Mouse (Mus musculus) hindbrain, embryonic 14.5 days (tissue): ENCODE measurements at regions not wholly inside any gene's neighbourhood (a gene's known extent, or its start where the extent isn't known, plus 50 kb on each side); places are given as distances from the start of the nearest gene placed in this dataset.

ENCODE experiments used
- ATAC-seq: fragments of 200-750 bp; cut with Nextera tagmentation; 2 replicates; pipeline ENCODE4 v1.8.0; 2017; ENCODE audit warnings: moderate number of reproducible peaks, mild to moderate bottlenecking, moderate TSS enrichment, moderate library complexity; ENCODE audit not compliant: low FRiP score
- DNase-seq: peaks from one replicate; pipeline ENCODE4 v3.0.0-alpha.2; 2015; ENCODE audit warnings: low spot score
- H3K27ac ChIP-seq: fragments of 300-500 bp; sonication (generic); 2 replicates; pipeline ENCODE4 v1.5.1; 2014; ENCODE audit warnings: mild to moderate bottlenecking, moderate library complexity
- H3K27me3 ChIP-seq: fragments of 300-500 bp; sonication (generic); 2 replicates; pipeline ENCODE4 v1.6.1; 2014; ENCODE audit warnings: mild to moderate bottlenecking, low read length, mixed read lengths; ENCODE audit not compliant: control insufficient read depth, insufficient read depth
- H3K36me3 ChIP-seq: fragments of 300-500 bp; sonication (generic); replicated peaks from 2 replicates; pipeline ENCODE4 v1.6.1; 2014; ENCODE audit not compliant: control insufficient read depth, insufficient read depth
- H3K4me1 ChIP-seq: fragments of 300-500 bp; sonication (generic); replicated peaks from 2 replicates; pipeline ENCODE4 v1.6.1; 2014; ENCODE audit warnings: antibody characterized with exemption, low read length, mixed read lengths; ENCODE audit not compliant: control insufficient read depth, insufficient read depth
- H3K4me2 ChIP-seq: fragments of 300-500 bp; sonication (generic); replicated peaks from 2 replicates; pipeline ENCODE4 v1.6.1; 2014; ENCODE audit warnings: mild to moderate bottlenecking, moderate library complexity
- H3K4me3 ChIP-seq: fragments of 300-500 bp; sonication (generic); replicated peaks from 2 replicates; pipeline ENCODE4 v1.5.1; 2014; ENCODE audit warnings: mild to moderate bottlenecking, low read length
- H3K9ac ChIP-seq: fragments of 300-500 bp; sonication (generic); 2 replicates; pipeline ENCODE4 v1.6.1; 2014
- H3K9me3 ChIP-seq: fragments of 300-500 bp; sonication (generic); 2 replicates; pipeline ENCODE4 v1.6.1; 2016; ENCODE audit warnings: low read length; ENCODE audit not compliant: control insufficient read depth
- WGBS: fragments of 180-500 bp; shearing (Covaris S2); extraction: QIAGEN DNeasy Blood & Tissue Kit; methylation state at CpG from one replicate; pipeline ENCODE4 v1.1.7; 2014; 5-methylcytosine and 5-hydroxymethylcytosine counted together

DNA sequence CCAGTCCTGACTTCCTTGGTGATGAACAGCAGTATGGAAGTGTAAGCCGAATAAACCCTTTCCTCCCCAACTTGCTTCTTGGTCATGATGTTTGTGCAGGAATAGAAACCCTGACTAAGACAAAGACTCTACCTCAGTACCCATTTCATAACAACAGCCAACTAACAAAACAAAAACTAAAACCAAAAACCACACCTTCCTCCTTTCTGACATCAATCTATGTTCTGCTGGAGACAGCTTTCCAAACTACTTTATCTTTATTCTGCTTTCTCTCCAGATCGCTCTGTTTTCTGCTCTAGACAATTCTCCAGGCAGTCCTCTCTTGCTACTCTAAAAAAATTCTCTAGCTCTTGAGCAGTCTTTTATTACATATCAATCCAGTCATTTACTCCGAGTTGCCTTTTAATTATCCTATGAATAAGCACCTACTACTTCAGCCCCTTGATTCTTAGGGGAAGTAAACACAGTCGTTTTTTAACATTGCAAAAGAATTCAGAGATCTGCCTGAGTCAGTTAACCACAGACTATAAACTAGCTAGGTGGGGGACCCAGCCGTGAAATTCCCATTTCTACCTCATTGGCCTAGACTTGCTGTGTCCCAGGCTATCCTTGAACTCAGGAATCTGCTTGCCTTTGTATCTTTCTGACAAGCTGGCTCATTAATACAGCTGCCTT lies 159.1 kb downstream of the Pfkfb3 start:
- no peaks in the 10 kb centered on the region for H3K9me3 ChIP-seq
- 60% methylated on average over 4 of the region's 5 CpGs for WGBS
- ATAC-seq (no peak), DNase-seq (no peak)
- H3K27ac ChIP-seq, result no peak overlapping the region
- no peaks in the 10 kb centered on the region for H3K27me3 ChIP-seq
- no peaks in the 10 kb centered on the region for H3K36me3 ChIP-seq
- H3K4me3 ChIP-seq, result no peak overlapping the region
- no peaks in the 10 kb centered on the region for H3K4me1 ChIP-seq
- H3K9ac ChIP-seq, result no peak overlapping the region
- no peak overlapping the region for H3K4me2 ChIP-seq

DNA sequence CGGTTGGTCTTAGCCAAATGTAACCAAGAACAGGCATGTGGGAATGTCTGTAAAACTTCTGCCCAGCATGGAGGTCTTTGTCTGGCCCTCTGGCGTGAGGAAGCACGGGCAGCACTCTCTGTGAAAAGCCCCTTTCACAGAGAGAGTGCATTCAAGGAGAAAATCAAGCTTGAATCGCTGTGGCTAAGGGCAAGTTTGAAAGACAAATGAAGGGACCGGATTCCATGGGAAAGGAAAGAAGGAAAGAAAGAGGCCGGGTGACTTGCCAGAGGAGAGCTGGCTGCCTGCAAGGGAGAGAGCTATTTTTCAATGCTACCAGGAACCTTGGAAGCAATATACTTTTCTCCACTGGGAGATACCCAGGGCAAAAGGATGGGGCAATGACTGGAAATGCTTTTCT lies 162.2 kb downstream of the Pfkfb3 start:
- ATAC-seq (peak; percentile 91; the same call in 1 of the 2 replicates), DNase-seq (peak; percentile 57)
- no peak overlapping the region for H3K4me2 ChIP-seq
- H3K4me1 ChIP-seq, result no peaks in the 10 kb centered on the region
- no peak overlapping the region for H3K4me3 ChIP-seq
- H3K36me3 ChIP-seq, result no peaks in the 10 kb centered on the region
- WGBS, result 7% methylated on average over 6 of the region's 6 CpGs
- H3K9ac ChIP-seq, result no peak overlapping the region
- H3K27me3 ChIP-seq, result no peaks in the 10 kb centered on the region
- no peaks in the 10 kb centered on the region for H3K9me3 ChIP-seq
- no peak overlapping the region for H3K27ac ChIP-seq

- H3K27me3 ChIP-seq, result no peaks in the 10 kb centered on the region
- no peak overlapping the region for H3K27ac ChIP-seq
- WGBS, result 54% methylated on average over 6 of the region's 6 CpGs
- H3K4me1 ChIP-seq, result no peaks in the 10 kb centered on the region
- DNase-seq (no peak), ATAC-seq (no peak)
- no peaks in the 10 kb centered on the region for H3K9me3 ChIP-seq
- no peak overlapping the region for H3K9ac ChIP-seq
- H3K4me3 ChIP-seq, result no peak overlapping the region
- no peak overlapping the region for H3K4me2 ChIP-seq
- H3K36me3 ChIP-seq, result no peaks in the 10 kb centered on the region
Measured at GRCm38 (mm10) chr2:11390667-11391334, 163.1 kb downstream of the Pfkfb3 start.

DNA sequence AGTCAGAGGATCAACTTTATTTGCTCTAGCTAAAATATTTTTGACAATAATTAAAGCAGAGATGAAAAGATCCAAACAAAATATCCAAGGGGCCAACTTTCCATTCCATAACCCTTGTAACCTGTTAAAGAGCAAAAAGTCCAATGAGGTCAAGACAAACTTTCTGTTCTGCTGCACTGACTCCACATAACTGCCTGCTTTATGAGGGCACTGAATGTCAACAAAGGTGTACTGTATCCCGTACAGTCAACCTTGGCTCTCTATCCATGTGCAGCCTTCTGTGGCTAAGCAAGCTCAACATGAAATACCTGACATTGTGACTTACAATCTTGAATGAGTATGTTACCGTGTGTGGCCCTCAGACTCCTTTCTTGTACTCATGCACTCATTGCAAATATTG lies 166.3 kb downstream of the Pfkfb3 start:
- no peak overlapping the region for H3K27ac ChIP-seq
- H3K27me3 ChIP-seq, result no peaks in the 10 kb centered on the region
- no peaks in the 10 kb centered on the region for H3K9me3 ChIP-seq
- H3K4me3 ChIP-seq, result no peak overlapping the region
- H3K4me2 ChIP-seq, result no peak overlapping the region
- no peaks in the 10 kb centered on the region for H3K4me1 ChIP-seq
- DNase-seq, result no peak
- WGBS, result 91% methylated on average over 2 of the region's 2 CpGs
- H3K36me3 ChIP-seq, result no peaks in the 10 kb centered on the region
- ATAC-seq, result no peak
- no peak overlapping the region for H3K9ac ChIP-seq

DNA sequence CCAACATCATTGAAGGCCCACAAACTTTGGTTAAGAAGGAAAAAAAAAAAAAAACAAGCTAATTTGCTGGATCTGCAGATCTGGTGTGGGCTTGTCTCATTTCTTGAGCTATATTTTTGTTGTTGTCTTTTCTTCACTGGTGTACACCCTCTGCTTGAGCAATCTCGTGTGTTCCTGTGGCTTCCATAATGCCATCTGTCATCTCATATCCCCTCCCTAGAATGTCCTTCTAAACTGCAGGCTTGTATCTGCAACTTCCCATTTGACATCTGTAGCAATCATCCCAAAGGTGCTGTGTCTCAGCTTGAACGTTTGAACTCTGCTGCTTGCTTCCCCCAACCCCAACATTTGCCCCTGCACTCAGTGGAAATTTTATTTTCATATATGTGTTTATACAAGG lies 170.1 kb downstream of the Pfkfb3 start:
- no peak overlapping the region for H3K4me3 ChIP-seq
- 77% methylated on average over 2 of the region's 2 CpGs for WGBS
- ATAC-seq (no peak), DNase-seq (no peak)
- H3K9ac ChIP-seq, result no peak overlapping the region
- no peaks in the 10 kb centered on the region for H3K9me3 ChIP-seq
- H3K27me3 ChIP-seq, result no peaks in the 10 kb centered on the region
- no peaks in the 10 kb centered on the region for H3K36me3 ChIP-seq
- H3K27ac ChIP-seq, result no peak overlapping the region
- H3K4me2 ChIP-seq, result no peak overlapping the region
- no peaks in the 10 kb centered on the region for H3K4me1 ChIP-seq

DNA sequence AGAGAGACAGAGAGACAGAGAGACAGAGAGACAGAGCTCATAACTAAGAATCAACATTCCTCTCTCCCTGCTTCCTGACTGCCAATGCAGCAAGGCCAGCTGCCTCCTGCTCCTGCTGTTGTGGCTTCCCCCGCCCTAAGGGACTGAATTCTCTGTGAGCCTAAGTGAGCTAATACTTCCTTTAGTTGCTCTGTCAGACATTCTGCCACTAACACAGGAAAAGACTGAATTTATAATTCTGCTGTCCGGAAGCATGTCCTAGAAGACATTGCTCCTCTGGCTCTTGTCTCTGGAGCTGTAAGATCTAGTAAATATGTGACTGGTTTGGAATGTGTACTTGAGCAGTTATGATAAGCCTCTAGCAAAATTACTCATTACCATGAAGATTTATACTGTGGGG lies 176.7 kb downstream of the Pfkfb3 start:
- Histone ChIP-seq H3K27me3 (no peaks in the 10 kb centered on the region), H3K27ac (no peak overlapping the region), H3K9me3 (no peaks in the 10 kb centered on the region), H3K4me1 (no peaks in the 10 kb centered on the region), H3K9ac (no peak overlapping the region), H3K4me2 (no peak overlapping the region), H3K4me3 (no peak overlapping the region), H3K36me3 (no peaks in the 10 kb centered on the region)
- WGBS, result 81% methylated on average over 2 of the region's 2 CpGs
- DNase-seq (no peak), ATAC-seq (no peak)

DNA sequence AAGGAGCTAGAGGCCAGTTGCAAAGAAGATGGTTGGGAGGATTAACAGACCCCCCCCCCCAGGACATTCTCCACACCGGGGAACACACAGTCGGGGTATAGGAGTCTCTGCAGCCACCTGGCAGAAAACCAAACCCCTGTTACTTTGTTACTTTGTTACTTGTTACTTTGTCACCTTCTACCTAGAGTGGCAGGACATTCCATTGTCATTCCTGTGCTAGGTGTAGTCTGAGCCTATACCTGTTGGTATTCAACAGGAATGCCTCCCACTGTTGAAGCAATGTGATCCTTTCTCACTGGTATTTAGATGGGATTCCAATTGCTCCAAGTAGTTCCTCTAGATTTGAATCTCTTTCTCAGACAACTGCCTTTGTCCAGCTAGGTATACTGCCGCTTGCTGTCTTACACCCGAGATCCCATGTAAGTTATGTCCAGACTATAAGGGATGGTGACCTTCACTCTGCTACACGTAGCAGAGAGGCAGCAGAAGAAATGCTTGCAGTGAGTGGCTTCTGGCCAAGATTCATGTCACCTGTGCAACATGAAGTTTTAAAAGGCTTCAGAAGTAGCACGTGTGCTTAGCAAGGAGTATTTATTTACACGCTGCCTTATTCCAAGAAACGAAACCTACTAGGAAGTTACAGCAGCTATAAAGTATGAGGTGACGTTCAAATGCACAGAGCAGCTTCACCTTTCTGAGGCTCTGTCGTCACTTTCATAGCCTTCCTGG lies 178.0 kb downstream of the Pfkfb3 start:
- no peak overlapping the region for H3K4me2 ChIP-seq
- H3K4me1 ChIP-seq, result no peaks in the 10 kb centered on the region
- no peaks in the 10 kb centered on the region for H3K9me3 ChIP-seq
- DNase-seq, result no peak
- H3K27me3 ChIP-seq, result no peaks in the 10 kb centered on the region
- H3K4me3 ChIP-seq, result no peak overlapping the region
- no peak overlapping the region for H3K27ac ChIP-seq
- no peaks in the 10 kb centered on the region for H3K36me3 ChIP-seq
- no peak overlapping the region for H3K9ac ChIP-seq
- no peak for ATAC-seq
- WGBS, result 80% methylated on average over 10 of the region's 10 CpGs

DNA sequence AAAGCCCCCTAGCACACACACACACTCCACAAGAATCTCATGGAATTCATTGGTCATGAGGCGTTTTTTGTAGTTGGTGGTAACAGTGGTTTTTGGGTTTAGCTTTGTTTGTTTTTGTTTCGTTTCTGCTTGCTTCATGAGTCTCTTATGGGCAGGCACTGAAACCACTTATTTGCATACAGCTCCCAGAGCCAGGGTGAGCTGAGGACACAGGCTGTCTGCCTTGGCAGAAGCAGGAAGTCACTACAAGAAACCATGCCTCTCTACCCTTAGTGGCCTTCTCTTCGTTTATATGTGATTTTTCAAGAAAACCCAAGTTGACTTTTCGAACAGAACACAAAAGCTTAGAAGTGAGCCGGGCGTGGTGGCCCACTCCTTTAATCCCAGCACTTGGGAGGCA lies 178.8 kb downstream of the Pfkfb3 start:
- H3K27me3 ChIP-seq, result no peaks in the 10 kb centered on the region
- no peaks in the 10 kb centered on the region for H3K4me1 ChIP-seq
- H3K4me2 ChIP-seq, result no peak overlapping the region
- WGBS, result 70% methylated on average over 6 of the region's 6 CpGs
- no peaks in the 10 kb centered on the region for H3K36me3 ChIP-seq
- no peak overlapping the region for H3K4me3 ChIP-seq
- no peaks in the 10 kb centered on the region for H3K9me3 ChIP-seq
- DNase-seq (no peak), ATAC-seq (no peak)
- H3K9ac ChIP-seq, result no peak overlapping the region
- no peak overlapping the region for H3K27ac ChIP-seq

- H3K4me1 ChIP-seq, result no peaks in the 10 kb centered on the region
- H3K4me2 ChIP-seq, result no peak overlapping the region
- H3K9ac ChIP-seq, result no peak overlapping the region
- H3K27ac ChIP-seq, result no peak overlapping the region
- DNase-seq (no peak), ATAC-seq (no peak)
- H3K36me3 ChIP-seq, result no peaks in the 10 kb centered on the region
- no peak overlapping the region for H3K4me3 ChIP-seq
- H3K27me3 ChIP-seq, result no peaks in the 10 kb centered on the region
- H3K9me3 ChIP-seq, result no peaks in the 10 kb centered on the region
Measured at GRCm38 (mm10) chr2:11370273-11370672, 183.6 kb downstream of the Pfkfb3 start.
